Mouse (Mus musculus) liver, adult 2 months (tissue): Measurements from ENCODE around the gene Rex2.
"Not testable (repeated sequence)": the region's sequence is repeated elsewhere in the genome, so short reads cannot be mapped to it uniquely, and the experiment has no call there.

Experiments
- CTCF ChIP-seq: fragments of 200-500 bp; IDR thresholded peaks from 2 replicates; pipeline ENCODE4 v1.5.1; 2011; ENCODE audit warnings: low read depth, low read length, control low read depth
- POLR2A ChIP-seq: fragments of 200-500 bp; IDR thresholded peaks from 2 replicates; pipeline ENCODE4 v1.6.1; 2011; ENCODE audit warnings: low read length, control low read depth; ENCODE audit not compliant: insufficient read depth; ENCODE audit errors: extremely low read depth

GRCm38 (mm10) chr4:147066380-147066779 is 44.7 kb downstream of the Rex2 start:
- TF ChIP-seq POLR2A, CTCF: not testable (repeated sequence)
